In genomic region chr10:91979841-91980240, GRCm38 (mm10) we compare ENCODE assay signal across 25 mouse cellular contexts.
DNase-seq lines count a peak whose midpoint lies in the region; ATAC-seq and TF ChIP-seq lines count a peak whose summit lies in the region.
"Had no signal": no experiment of that assay in that cellular context is flagged by ENCODE, and none has a peak within 500 bp of the region (broad histone marks: within the 10 kb centered on the region; RNA-seq: fewer than 3 reads in every experiment).

No protein-coding gene starts in this region.

- H3K9me3 ChIP-seq in heart, embryonic 11.5 days (replicated peaks; ENCODE audit: control insufficient read depth, low read length): no peaks in the 10 kb centered on the region
- H3K9me3 ChIP-seq in liver, embryonic 11.5 days (ENCODE audit: control insufficient read depth, low read length): no peaks in the 10 kb centered on the region
- no peaks in the 10 kb centered on the region for H3K9me3 ChIP-seq in lung, postnatal 0 days (ENCODE audit: low read length)
- H3K9me3 ChIP-seq: embryonic facial prominence, embryonic 15.5 days; forebrain, embryonic 10.5 days; heart, embryonic 13.5 days; limb, embryonic 10.5 days; liver, embryonic 13.5 days; midbrain, embryonic 12.5 days had no signal

- WGBS in heart, embryonic 11.5 days (ENCODE audit: insufficient replicate concordance): 86% methylated on average over 2 of the region's 2 CpGs
- 70% methylated on average over 2 of the region's 2 CpGs for WGBS in liver, adult 2 months
- 79% methylated on average over 2 of the region's 2 CpGs for WGBS in liver, embryonic 11.5 days
- WGBS in lung, postnatal 0 days: 63% methylated on average over 2 of the region's 2 CpGs

- no peak overlapping the region for H3K4me2 ChIP-seq in heart, embryonic 11.5 days
- H3K4me2 ChIP-seq in liver, embryonic 11.5 days: no peak overlapping the region
- no peak overlapping the region for H3K4me2 ChIP-seq in lung, postnatal 0 days (replicated peaks; ENCODE audit: low read depth, low read length)
- H3K4me2 ChIP-seq: embryonic facial prominence, embryonic 15.5 days; heart, embryonic 13.5 days; liver, embryonic 13.5 days; midbrain, embryonic 12.5 days had no signal

- H3K4me1 ChIP-seq in heart, embryonic 11.5 days (ENCODE audit: control insufficient read depth, insufficient read depth, low read length): no peaks in the 10 kb centered on the region
- no peaks in the 10 kb centered on the region for H3K4me1 ChIP-seq in liver, adult 2 months (ENCODE audit: control insufficient read depth, insufficient read depth, low read length)
- H3K4me1 ChIP-seq in liver, embryonic 11.5 days (replicated peaks; ENCODE audit: control insufficient read depth, insufficient read depth, low read length): no peaks in the 10 kb centered on the region
- H3K4me1 ChIP-seq in lung, postnatal 0 days (ENCODE audit: insufficient read depth, low read depth, low read length): no peaks in the 10 kb centered on the region
- H3K4me1 ChIP-seq: embryonic facial prominence, embryonic 15.5 days; heart, embryonic 13.5 days; limb, embryonic 10.5 days; liver, embryonic 13.5 days had no signal

- no peak overlapping the region for H3K9ac ChIP-seq in heart, embryonic 11.5 days (ENCODE audit: low read depth, low read length)
- no peak overlapping the region for H3K9ac ChIP-seq in liver, adult 2 months (ENCODE audit: low read depth, low read length)
- H3K9ac ChIP-seq in liver, embryonic 11.5 days (ENCODE audit: low read depth, low read length): no peak overlapping the region
- no peak overlapping the region for H3K9ac ChIP-seq in lung, postnatal 0 days (replicated peaks; ENCODE audit: low read depth)
- H3K9ac ChIP-seq: embryonic facial prominence, embryonic 15.5 days; forebrain, postnatal 0 days; heart, embryonic 13.5 days; liver, embryonic 13.5 days; midbrain, embryonic 12.5 days had no signal

- H3K27ac ChIP-seq in heart, embryonic 11.5 days (ENCODE audit: low read depth, low read length): no peak overlapping the region
- no peak overlapping the region for H3K27ac ChIP-seq in liver, adult 2 months (replicated peaks; ENCODE audit: insufficient read depth, low read depth, low read length)
- H3K27ac ChIP-seq in liver, embryonic 11.5 days (ENCODE audit: low read depth, low read length): no peak overlapping the region
- H3K27ac ChIP-seq in lung, postnatal 0 days (ENCODE audit: low read length): no peak overlapping the region
- H3K27ac ChIP-seq: embryonic facial prominence, embryonic 15.5 days; forebrain, embryonic 10.5 days; heart, embryonic 13.5 days; limb, embryonic 10.5 days; liver, embryonic 13.5 days; midbrain, embryonic 12.5 days had no signal

- H3K36me3 ChIP-seq in heart, embryonic 11.5 days (ENCODE audit: control insufficient read depth, insufficient read depth, low read length): no peaks in the 10 kb centered on the region
- no peaks in the 10 kb centered on the region for H3K36me3 ChIP-seq in liver, adult 2 months (ENCODE audit: control insufficient read depth, insufficient read depth, low read length)
- no peaks in the 10 kb centered on the region for H3K36me3 ChIP-seq in liver, embryonic 11.5 days (ENCODE audit: control insufficient read depth, insufficient read depth, low read length)
- H3K36me3 ChIP-seq in lung, postnatal 0 days (ENCODE audit: insufficient read depth, low read length): no peaks in the 10 kb centered on the region
- H3K36me3 ChIP-seq: embryonic facial prominence, embryonic 15.5 days; forebrain, embryonic 10.5 days; heart, embryonic 13.5 days; limb, embryonic 10.5 days; liver, embryonic 13.5 days; midbrain, embryonic 12.5 days had no signal

- no peak for TF ChIP-seq POLR2A in liver, adult 2 months (IDR thresholded peaks at IDR 0.05; ENCODE audit: extremely low read depth, insufficient read depth, low read length)

- no peak for TF ChIP-seq EP300 in lung, postnatal 0 days (IDR thresholded peaks at IDR 0.05)

- H3K4me3 ChIP-seq in heart, embryonic 11.5 days (ENCODE audit: low read depth, low read length): no peak overlapping the region
- no peak overlapping the region for H3K4me3 ChIP-seq in liver, adult 2 months (ENCODE audit: insufficient read depth, low read depth, low read length)
- no peak overlapping the region for H3K4me3 ChIP-seq in liver, embryonic 11.5 days (ENCODE audit: low read depth, low read length)
- H3K4me3 ChIP-seq in lung, postnatal 0 days (ENCODE audit: low read depth, low read length): no peak overlapping the region
- H3K4me3 ChIP-seq: embryonic facial prominence, embryonic 15.5 days; forebrain, embryonic 10.5 days; heart, embryonic 13.5 days; limb, embryonic 10.5 days; liver, embryonic 13.5 days; midbrain, embryonic 12.5 days had no signal

- H3K79me2 ChIP-seq in liver, adult 2 months (ENCODE audit: control insufficient read depth, insufficient read depth, low read length): no peaks in the 10 kb centered on the region

- DNase-seq in heart, postnatal 10 days: peak; percentile 2 to 8
- DNase-seq in liver, adult 2 months (ENCODE audit: extremely low read depth, low read depth, low spot score): peak; percentile 49
- DNase-seq in liver, embryonic 11.5 days (ENCODE audit: low spot score): no peak
- DNase-seq in lung, postnatal 0 days (ENCODE audit: low spot score): peak; percentile 67
- no peak for DNase-seq in layer of hippocampus, adult 9-10 months (ENCODE audit: low spot score)
- DNase-seq: B cell, adult 2 months; cerebellum, adult 18-20 months; cerebellum, postnatal 36 days; forebrain, postnatal 0 days; gastrocnemius, postnatal 36 days; layer of hippocampus, adult 9-11 months; liver, embryonic 13.5 days; right cerebral cortex, postnatal 14 days; spleen, adult 18-20 months; thymus, adult 18-20 months; thymus, postnatal 4 days had no signal

- no peak for ATAC-seq in heart, embryonic 11.5 days (replicated peaks; ENCODE audit: insufficient number of reproducible peaks, low FRiP score, low TSS enrichment)
- no peak for ATAC-seq in liver, embryonic 11.5 days (replicated peaks; ENCODE audit: low FRiP score)
- ATAC-seq in lung, postnatal 0 days: peak; percentile 65
- ATAC-seq in erythroid progenitor cell, adult 5-6 weeks (replicated peaks; ENCODE audit: low FRiP score, poor library complexity, severe bottlenecking): no peak
- ATAC-seq: forebrain, postnatal 0 days; hindbrain, embryonic 16.5 days; intestine, embryonic 16.5 days had no signal

- no peaks in the 10 kb centered on the region for H3K27me3 ChIP-seq in heart, embryonic 11.5 days (ENCODE audit: control insufficient read depth, insufficient read depth, low read length)
- no peaks in the 10 kb centered on the region for H3K27me3 ChIP-seq in liver, adult 2 months (ENCODE audit: control insufficient read depth, insufficient read depth, low read length)
- H3K27me3 ChIP-seq in liver, embryonic 11.5 days (replicated peaks; ENCODE audit: control insufficient read depth, insufficient read depth, low read length): no peaks in the 10 kb centered on the region
- no peaks in the 10 kb centered on the region for H3K27me3 ChIP-seq in lung, postnatal 0 days (replicated peaks; ENCODE audit: insufficient read depth, low read length)
- H3K27me3 ChIP-seq: embryonic facial prominence, embryonic 15.5 days; heart, embryonic 13.5 days; liver, embryonic 13.5 days; midbrain, embryonic 12.5 days had no signal

- TF ChIP-seq CTCF in liver, adult 2 months (IDR thresholded peaks at IDR 0.05; ENCODE audit: low read depth, low read length): no peak
- no peak for TF ChIP-seq CTCF in lung, postnatal 0 days (IDR thresholded peaks at IDR 0.05)

- intact Hi-C loops in heart, postnatal 10 days (cut with DNase I): no loop called here

Comparison
In these comparisons a context has a peak if more than half of its experiments do, and no peak if none do; other contexts are left out.
1. DNase-seq: peak in heart, postnatal 10 days (2 of 2), liver, adult 2 months (single experiment) and lung, postnatal 0 days (single experiment); none in liver, embryonic 11.5 days (single experiment) and layer of hippocampus, adult 9-10 months (single experiment).